Mouse (Mus musculus): ENCODE measurements at regions not wholly inside any gene's neighbourhood (a gene's known extent, or its start where the extent isn't known, plus 50 kb on each side); places are given as distances from the start of the nearest gene placed in this dataset.

GRCm38 (mm10) chr2:116977771-116978600, 99.5 kb downstream of the Tmco5 start:
- intact Hi-C loops (cut with DNase I): no loop called here
- DNase-seq: no peak

DNA sequence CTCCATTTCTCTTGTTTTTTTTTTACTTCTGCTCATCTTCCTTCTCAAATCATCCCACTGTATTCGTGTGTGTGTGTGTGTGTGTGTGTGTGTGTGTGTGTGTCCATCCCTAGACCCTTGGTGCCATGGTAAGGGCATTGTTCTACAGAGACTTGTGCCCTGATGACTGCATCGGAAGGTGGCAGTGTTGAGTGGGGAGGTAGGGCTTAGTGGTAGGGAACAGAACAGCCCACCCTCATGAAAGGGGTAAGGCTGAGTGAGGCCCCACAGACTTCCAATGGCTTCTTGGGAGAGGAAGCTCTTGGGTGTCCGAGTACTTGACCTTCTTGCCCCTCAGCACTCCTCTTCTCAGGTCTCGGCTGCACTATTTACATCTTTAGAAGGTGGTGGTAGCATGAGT, 100.3 kb downstream of the Tmco5 start:
- no peak for DNase-seq
- intact Hi-C loops (cut with DNase I): no loop called here

GRCm38 (mm10) chr2:116979561-116980391, 101.3 kb downstream of the Tmco5 start:
- intact Hi-C loops (cut with DNase I): loop anchor here (2.0 kb wide), 2 partner anchors 39 to 201 kb away; no protein-coding TSS in a partner anchor
- DNase-seq: peak; percentile 47 to 68

DNA sequence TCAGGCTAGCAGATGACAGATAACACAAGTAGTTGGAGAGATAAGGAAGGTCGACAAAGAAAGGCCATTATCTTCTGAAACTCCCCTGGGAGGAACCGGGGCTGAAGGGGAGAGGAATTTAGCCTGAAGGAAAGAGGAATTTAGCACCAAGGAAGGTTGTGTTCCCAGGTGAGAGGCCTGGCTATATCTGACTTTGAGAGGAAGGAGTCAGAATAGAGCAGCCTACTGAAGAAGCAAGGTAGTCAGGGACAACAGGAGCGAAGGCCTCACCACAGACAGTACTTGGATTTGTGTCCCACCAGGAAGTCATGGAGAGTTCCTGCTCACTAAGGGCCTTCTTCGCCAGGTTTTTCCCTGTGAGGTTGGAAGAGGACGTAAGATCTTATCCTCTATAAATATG, 102.2 kb downstream of the Tmco5 start:
- peak in 1 of 2 experiments; percentile 31 for DNase-seq
- intact Hi-C loops (cut with DNase I): loop anchor here (2.0 kb wide), 2 partner anchors 38 to 200 kb away; no protein-coding TSS in a partner anchor

DNA sequence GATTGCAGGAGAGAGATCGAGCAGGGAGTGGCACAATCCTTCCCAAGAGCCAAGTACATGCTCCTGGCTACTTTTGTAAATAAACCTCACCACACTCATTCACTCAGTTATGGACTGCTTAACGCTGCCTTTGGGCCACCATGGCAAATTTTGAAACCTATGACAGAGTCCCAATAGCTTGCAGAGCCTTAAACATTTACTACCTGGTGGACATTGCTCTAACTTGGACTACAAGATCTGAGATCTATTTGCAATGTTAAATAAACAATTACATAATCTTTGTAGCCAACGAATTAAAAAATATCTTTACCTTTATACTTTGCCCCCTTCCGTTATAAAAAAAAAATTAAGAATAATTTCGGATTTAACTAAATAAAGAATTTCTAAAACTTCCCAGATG, 104.9 kb downstream of the Tmco5 start:
- intact Hi-C loops (cut with DNase I): no loop called here
- DNase-seq: no peak

DNA sequence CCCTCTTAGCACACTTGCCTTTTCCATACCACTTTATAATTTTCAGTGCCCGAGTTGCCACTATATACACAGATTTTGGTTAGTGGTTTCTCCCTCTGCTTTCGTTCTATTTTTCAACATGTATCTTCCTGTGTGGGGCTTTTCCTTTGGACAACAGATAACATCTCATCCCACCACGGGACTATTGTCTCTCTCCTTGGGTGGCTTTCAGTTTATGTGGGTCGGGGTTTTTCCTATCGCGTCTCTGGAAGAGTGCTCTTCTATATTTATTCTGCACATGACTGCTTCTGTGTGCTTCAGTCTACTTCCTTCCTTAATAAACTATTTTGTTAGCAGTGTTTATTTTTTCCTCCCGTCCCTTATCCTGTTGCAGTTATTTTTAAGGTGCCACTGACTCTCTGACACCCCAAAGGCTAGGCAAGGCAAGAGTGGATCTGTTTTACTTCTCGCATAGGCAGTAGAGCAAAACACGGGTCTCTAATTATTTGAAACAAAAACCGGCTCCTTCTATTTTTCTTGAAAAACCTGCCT, 105.4 kb downstream of the Tmco5 start:
- no peak for DNase-seq
- intact Hi-C loops (cut with DNase I): no loop called here

DNA sequence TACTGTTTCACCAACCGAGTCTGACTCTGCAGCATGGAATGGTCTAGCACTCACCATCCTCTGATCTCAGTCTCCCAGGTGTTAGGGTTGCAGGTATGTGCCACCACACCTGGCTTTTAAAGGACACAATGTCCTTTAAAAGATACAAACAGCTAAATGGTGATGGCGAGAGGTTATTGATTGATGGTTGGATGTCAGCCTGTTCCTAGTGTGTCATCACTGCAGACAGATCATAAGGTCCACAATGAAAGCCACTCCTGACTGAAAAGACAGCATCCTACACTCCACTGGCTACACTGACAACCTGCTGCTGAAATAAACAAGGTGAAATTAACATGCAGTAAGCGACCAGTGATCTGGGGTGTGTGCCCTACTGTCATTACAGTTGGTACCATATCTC, 106.1 kb downstream of the Tmco5 start:
- no peak for DNase-seq
- intact Hi-C loops (cut with DNase I): no loop called here

DNA sequence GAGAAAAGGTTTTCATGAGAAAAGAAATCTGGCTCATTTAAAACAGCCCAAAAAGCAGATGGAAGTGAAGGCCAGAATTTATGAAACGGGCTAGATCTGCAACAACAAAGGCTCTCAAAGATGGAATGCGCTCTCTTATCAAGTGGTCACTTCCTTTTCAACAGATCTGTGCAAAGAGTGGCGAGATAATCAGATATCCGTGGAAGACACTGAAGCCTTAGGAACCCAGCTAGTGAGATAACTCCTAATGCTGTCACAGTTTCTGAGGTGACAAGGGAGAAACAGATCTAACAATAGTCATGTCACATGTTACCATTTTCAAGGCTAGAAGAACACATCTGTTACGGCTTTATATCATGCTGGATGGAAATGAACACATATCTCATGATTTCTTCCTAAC, 107.1 kb downstream of the Tmco5 start:
- intact Hi-C loops (cut with DNase I): no loop called here
- DNase-seq: no peak

- DNase-seq: peak; percentile 28 to 34
- intact Hi-C loops (cut with DNase I): no loop called here
Measured at GRCm38 (mm10) chr2:116988953-116989674, 110.6 kb downstream of the Tmco5 start.

DNA sequence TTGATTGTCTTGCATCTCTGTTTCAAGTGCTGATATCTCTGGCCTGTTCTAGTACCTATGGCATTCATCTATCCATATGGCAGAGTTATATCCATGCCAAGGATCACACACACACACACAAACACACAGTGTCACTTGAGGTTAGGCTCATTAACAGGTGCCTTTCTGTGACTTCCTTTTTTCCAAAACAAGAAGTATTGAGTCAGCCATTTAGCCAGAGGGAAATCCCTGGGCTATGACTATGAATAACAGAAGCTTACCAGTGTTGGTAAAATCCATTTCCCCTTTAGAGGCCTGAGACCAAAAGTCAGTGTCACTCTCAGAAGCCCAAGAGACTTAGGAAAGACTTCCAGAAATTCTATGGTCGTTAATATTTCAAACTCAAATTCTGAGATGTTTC, 111.6 kb downstream of the Tmco5 start:
- intact Hi-C loops (cut with DNase I): no loop called here
- DNase-seq: no peak

DNA sequence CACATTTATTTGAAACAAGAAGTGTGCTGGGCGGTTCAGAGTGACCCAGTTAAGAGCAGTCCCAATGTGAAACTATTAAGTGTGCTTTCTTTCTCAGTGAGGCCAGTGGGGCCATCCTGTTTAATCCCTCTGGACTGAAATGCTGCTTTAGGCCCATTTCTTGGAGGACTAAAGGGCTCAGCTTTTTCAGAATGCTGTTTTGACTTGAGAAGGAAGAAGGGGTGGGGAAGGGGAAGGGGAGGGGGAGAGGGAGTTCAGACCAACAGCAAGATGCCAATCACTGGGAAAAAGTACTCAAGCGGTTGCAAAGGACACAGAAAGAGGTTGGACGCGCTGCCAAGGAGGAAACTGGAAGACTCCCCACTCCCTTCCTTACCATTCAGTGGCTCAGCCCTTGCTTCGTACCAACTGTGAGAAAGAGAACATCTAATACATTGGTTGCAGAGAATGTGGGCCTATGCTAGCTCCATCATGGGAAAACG, 113.1 kb downstream of the Tmco5 start:
- DNase-seq: no peak
- intact Hi-C loops (cut with DNase I): no loop called here

- intact Hi-C loops (cut with DNase I): no loop called here
- no peak for DNase-seq
Measured at GRCm38 (mm10) chr2:116993724-116994123, 115.2 kb downstream of the Tmco5 start.

- intact Hi-C loops (cut with DNase I): no loop called here
- no peak for DNase-seq
Measured at GRCm38 (mm10) chr2:116996302-116996701, 117.8 kb downstream of the Tmco5 start.

- DNase-seq: no peak
- intact Hi-C loops (cut with DNase I): no loop called here
Measured at GRCm38 (mm10) chr2:116998822-116999221, 120.3 kb downstream of the Tmco5 start.

DNA sequence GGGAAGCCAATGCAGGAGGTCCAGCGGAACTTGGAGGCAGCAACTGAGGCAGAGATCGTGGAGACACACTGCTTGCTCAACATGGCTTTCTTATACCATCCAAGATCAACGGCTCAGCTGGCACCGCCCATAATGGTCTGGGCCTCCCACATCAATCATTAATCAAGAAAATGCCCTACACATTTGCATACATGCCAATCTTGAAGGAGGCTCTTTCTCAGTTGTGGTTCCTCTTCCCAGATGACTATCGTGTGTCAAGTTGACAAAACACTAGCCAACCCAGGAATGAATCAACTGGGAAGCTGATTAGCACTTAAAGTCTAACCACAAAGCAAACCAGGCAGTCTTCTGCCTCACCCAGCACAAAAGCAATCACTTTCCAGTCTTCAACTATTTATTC, 121.1 kb downstream of the Tmco5 start:
- DNase-seq: no peak
- intact Hi-C loops (cut with DNase I): no loop called here

- intact Hi-C loops (cut with DNase I): no loop called here
- no peak for DNase-seq
Measured at GRCm38 (mm10) chr2:117003976-117004375, 117.2 kb upstream of the Spred1 start.

GRCm38 (mm10) chr2:117006846-117007245, 114.3 kb upstream of the Spred1 start:
- DNase-seq: no peak

DNA sequence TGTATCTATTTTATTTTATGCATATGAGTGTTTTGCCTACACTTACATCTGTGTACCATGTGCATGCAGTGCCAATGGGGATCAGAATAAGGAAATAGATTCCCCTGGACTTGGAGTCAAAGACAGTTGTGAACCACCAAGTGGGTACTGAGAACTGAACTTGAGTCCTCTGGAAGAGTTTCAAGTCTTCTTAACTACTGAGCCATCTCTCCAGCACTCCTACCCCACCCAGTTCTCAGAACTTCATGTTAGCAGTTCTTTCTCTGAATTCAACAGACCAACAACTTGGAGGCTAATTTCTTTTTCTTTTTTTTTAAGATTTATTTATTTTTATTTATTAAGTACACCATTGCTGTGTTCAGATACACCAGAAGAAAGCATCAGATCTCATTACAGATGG, 112.3 kb upstream of the Spred1 start:
- intact Hi-C loops (cut with DNase I): no loop called here
- DNase-seq: no peak

More at GRCm38 (mm10) chr2:117006846-117007245, 114.3 kb upstream of the Spred1 start:
- intact Hi-C loops (cut with DNase I): no loop called here

- intact Hi-C loops (cut with DNase I): no loop called here
- DNase-seq: no peak
Measured at GRCm38 (mm10) chr2:117010001-117010400, 111.2 kb upstream of the Spred1 start.

- intact Hi-C loops (cut with DNase I): no loop called here
- DNase-seq: no peak
Measured at GRCm38 (mm10) chr2:117010942-117011341, 110.2 kb upstream of the Spred1 start.
